Mouse (Mus musculus): ENCODE measurements around the gene Rhob.

Gene Rhob

DNA sequence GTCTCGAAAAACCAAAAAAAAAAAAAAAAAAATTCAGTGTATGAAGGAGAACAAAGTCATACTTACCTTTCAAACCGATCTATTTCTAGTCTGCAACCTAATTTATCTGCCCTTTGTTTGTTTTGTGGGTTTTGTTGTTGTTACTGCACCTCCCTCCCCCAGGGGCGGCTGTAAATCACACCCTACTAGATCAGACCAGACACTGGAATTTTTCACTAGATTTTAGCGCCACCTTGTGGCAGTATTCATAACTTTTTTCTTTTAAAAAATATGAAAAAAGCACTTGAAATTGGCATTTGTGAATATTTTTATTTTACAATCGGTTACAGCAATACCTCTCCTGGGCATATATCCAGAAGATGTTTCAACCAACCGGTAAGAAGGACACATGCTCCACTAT lies 2.7 kb upstream of the Rhob start:
- DNase-seq = peak; percentile 40 to 58

GRCm38 (mm10) chr12:8501571-8502305 lies 1.9 kb upstream of the Rhob start:
- no peak for DNase-seq

- peak in 1 of 2 experiments; percentile 31 for DNase-seq
Measured at GRCm38 (mm10) chr12:8500597-8501570, 1.1 kb upstream of the Rhob start.

DNA sequence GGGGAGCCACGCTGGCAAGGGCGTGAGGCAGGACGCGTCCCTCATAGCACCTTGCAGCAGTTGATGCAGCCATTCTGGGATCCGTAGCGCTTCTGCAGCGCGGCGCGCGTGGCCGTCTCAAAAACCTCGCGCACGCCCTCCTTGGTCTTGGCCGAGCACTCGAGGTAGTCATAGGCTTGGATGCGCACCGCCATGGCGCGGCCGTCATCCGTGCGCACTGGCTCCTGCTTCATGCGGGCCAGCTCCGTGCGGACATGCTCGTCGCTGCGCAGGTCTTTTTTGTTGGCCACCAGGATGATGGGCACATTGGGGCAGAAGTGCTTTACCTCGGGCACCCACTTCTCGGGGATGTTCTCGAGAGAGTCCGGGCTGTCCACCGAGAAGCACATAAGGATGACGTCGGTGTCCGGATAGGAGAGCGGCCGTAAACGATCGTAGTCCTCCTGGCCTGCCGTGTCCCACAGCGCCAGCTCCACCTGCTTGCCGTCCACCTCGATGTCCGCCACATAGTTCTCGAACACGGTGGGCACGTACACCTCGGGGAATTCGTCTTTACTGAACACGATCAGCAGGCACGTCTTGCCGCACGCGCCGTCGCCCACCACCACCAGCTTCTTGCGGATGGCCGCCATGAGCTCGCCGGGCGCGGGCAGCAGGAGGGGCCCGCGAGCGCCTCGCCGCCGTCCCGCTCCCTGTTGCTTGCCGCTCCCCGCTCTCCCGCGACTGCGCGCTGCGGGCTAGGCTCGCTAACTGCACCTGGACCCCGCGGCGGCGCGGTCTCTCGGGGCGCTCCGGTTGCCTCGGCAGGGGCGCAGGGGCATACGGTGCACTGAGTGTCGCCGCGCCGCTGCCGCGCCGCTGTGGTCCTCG lies 573 bp downstream of the Rhob start:
- DNase-seq = peak; percentile 73 to 78

DNA sequence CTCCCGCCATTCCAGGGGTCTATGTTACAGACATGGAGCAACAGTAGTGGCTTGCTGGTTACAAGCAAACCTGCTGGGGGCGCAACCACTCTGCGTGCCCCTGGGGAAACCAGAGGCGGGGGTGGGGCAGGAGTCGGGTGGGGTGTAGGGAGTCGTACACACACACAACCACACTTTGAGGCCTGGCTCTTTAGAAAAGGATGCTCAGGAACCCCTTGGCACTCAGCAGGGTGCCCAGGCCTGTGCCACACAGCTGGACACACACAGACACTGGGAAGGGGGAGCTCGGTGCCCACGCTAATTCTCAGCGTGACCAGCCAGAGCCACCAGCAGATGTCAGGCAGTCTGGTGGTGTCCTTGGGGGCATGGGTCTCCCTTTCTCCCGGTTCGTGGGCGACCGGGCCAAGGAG lies 1.2 kb downstream of the Rhob start:
- DNase-seq = peak; percentile 58 to 65

DNA sequence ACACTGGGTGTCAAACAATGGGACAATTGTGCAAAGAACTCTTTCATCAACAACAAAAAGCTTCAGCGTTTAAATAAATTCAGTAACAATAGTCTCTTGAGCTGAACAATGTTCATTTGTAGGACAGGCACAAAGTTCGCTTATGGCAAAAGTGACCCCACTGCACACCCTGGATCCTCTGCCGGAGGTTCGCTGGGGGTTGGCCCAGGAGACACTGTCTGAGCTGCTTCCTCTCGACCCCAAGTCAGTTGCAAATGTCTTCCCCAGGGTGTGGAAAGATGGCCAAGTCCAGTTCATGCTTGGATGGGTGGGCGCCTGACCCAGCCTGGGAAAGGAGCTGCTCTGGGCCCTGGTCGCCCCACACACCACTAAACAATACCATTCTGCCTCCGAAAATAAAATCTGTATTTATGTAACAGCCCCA lies 1.6 kb downstream of the Rhob start:
- DNase-seq = peak; percentile 45 to 46

DNA sequence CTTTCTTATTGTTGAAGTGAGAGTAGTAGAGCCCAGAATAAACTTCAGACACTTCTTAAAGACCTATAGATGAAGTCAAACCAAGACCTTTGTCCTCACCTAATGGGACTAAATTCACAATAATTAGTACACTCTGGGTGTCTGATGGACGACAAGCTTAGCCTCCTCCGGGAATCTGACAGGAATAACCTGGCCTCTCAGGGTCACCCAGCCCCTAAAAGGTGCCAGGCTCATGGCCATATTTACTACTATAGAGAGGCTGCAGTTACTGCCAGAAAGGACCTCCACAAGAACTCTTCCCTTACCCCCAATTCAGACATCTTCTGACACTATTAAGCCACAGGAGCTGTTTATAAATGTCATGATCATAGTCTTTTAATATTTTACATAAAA lies 2.5 kb downstream of the Rhob start:
- no peak for DNase-seq

DNA sequence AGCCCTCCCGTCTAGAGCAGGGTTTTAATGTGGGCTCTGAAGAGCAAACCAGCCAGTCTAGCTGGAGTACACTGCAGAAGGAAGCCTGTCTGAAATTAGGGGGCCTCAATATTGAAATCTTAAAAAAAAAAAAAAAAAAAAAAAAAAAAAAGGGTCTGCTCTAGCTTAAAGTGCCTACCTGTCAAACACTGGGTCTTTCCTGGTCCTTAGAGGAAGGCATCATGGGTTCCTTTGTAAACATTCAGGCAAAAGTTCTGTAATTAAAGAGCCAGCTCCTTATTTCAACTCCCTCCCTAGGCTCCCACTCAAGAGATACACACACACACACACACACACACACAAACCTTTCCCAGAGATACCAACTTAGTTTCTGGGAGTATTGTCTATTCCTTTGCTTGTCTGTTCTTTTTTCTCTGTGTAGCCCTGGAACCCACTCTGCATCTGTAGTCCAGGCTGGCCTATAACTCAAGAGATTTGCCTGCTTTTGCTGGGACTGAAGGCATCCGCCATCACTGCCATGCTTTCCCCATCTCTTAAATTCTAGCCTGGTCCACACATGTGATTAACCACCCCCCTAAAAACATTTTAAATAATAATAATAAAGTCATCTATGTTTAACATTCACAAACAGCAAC lies 3.0 kb downstream of the Rhob start:
- no peak for DNase-seq

DNA sequence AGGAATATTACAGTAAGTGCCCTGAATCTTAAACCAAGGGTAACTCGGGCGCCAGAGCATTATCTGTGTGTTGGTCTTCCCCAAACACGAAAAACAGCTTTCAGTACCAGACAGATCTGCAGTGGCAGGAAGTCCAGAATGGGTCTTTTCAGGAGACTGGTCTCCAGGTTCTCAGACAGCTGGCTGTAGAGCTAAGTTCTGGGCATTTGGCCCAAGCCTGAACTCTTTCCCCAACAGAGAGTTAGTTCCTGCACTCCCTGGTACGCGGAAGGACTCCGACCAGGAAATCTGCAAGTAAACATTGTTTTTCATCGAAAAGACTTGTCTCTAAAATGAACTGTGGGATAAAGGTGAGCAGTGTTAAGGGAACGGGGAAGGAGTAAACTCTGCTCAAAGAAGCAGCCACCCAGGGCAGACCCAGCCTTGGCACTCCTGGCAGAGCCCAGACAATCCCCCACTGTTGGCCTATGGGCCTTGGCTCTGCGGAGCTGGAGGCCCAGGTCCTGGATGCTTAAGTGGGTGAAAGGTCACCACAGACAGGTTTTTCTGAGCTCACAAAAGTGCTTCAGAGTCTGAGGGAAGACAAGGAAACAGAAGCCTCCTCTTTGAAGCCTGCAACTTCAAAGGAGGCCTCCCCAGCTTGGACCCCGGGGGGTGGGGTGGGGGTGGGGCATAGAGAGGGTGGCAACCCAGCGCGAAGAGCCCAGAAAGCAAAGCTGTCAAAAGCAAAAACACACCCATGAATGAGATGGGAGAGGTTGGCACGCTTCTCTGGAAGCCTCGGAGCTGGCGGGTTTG lies 3.7 kb downstream of the Rhob start:
- peak; percentile 59 to 67 for DNase-seq

DNA sequence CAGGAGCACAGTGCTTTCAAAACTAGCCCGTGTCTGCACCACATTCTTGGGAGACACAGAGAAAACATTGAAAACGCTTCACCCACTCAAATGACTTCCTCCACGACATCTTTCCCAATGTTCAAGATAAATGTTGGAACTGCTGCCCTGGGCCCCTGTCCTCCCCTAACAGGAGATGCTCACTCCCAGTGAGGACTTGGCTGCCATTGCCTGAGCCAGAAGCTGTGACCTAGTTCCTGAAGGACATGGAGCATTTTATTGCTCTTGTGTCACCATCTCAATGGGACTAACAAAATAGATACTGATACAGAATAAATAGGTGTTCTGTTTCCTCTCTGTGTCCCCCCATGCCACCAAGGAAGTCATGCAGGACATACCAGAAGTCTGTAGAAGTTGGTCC lies 5.1 kb downstream of the Rhob start:
- no peak for DNase-seq

DNA sequence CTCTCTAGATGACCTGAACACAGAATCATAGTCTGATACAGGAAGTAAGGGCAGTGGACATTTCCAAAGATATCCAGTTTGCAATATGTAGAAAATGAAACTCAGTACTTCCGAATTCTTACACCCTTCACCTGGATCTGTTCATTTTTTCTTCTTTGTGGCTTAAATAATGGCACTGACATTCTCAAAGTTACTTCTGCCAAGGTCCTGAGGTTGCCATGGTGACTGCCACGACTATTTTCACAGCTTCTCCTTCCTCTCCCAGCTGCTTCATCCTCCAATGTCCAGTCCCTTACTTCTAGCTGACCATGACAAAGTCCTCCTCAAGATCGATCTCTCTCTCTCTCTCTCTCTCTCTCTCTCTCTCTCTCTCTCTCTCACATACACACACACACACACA lies 6.4 kb downstream of the Rhob start:
- DNase-seq = no peak

DNA sequence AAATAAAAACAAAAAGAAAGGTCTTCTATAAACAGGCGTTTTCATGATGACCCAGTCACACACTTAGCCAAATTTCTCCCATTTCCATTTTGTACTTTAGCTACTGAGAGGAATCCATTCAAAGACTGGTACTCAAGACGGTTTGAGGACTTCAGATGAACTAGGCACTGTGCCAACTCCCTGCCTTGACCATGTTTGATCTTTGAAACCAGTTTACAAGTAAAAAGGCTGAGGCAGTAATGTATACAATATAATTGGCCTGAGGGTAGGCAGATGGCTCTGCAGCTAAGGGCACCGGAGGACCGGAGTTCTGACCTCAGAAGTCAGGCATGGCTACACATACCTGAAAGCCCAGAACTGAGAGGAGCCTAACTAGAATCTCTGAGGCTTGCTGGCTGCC lies 10.7 kb downstream of the Rhob start:
- peak in 1 of 2 experiments; percentile 35 for DNase-seq

DNA sequence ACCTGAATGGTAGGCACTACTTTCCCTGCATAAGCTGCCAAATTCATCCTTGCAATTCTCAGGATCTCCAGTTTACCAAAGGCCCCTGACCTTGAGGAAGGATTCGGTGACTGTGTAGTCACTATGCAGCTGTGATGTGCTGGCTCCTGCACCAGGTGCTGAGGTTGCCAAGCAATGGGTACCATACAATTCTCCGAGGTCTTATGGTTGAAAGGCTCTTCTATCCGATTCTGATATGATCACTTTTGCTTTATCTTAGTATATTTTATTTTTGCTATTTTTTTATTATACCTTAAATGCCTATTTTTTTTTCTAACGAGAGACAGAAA lies 11.2 kb downstream of the Rhob start:
- no peak for DNase-seq

DNA sequence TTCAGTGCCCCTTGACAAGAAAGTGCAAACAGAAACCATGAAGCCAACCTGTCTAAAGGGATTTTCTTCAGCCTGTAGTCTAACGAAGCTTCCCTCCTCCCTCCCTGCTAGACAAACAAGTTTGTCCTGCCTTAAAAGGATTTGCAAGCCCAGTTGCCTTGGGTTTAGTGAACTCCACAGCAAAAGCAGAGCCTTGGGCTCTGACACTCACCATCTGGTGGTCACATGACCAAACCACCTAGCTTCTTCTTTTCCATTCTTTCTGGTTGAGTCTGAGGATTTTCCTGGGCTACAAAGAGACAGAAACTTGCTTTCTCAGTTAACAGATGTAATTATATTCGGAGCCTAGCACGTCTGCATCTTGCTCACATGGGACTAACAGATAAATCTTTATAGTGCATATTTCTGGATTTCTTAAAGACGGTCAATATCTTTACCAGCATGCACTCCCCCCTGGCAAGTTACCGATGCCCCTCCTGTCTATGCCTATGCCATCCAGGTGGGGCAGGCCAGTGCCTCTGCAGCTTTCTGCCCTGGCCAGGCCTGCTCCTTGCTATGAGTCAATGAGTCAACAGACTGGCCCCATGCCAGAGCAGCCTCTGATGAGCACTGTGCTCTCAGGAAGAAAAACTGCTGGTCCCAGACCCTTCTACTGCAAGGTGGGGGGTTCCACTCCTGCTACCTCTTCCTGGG lies 11.7 kb downstream of the Rhob start:
- peak; percentile 64 to 71 for DNase-seq

DNA sequence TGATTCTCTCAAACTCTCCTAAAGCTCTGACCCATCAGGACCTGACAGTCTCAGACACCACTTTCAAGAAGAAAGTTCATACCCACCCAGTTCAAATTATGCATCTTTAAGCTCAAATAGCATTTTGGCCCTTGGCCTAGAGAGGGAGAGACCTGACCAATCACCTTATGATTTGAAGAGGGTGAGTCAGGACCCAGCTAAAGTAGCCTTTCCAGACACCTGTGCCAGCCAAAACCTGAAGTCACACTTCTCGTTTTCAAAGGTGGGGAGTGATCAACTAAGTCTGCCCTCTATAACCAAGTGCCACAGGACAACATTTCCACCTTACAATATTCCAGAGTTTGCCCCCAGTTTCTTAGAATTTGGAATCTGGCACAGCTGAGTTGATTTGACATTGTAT lies 12.5 kb downstream of the Rhob start:
- DNase-seq = no peak

GRCm38 (mm10) chr12:8485247-8485646 lies 14.6 kb downstream of the Rhob start:
- DNase-seq = no peak

GRCm38 (mm10) chr12:8482169-8482568 lies 17.6 kb downstream of the Rhob start:
- DNase-seq = no peak

DNA sequence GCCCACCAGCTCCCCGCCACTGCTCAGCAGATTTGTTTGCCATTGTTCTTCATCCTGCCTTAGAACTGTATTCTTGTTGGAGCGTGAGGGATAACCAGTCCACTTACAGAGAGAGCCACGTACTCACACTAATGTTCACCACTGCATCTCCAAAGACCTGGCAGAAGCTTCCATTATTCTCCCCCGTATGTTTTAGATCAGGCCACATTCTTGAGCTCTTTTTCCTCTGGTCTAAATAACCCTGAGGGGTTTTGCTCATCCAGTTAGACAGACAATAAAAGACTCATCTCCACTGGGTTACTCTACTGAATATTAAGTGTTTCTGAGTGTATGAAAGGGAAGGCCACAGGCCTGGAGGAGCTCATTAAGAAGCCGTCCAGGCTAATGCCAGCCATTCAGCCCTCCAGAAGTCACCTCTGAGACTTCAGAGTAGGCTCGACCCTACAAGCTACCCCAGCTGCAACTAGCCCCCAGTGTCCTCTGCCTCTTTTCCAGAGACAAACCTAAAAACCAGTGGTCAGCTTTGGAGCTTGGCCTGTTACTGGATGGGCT lies 24.9 kb downstream of the Rhob start:
- DNase-seq = no peak

DNA sequence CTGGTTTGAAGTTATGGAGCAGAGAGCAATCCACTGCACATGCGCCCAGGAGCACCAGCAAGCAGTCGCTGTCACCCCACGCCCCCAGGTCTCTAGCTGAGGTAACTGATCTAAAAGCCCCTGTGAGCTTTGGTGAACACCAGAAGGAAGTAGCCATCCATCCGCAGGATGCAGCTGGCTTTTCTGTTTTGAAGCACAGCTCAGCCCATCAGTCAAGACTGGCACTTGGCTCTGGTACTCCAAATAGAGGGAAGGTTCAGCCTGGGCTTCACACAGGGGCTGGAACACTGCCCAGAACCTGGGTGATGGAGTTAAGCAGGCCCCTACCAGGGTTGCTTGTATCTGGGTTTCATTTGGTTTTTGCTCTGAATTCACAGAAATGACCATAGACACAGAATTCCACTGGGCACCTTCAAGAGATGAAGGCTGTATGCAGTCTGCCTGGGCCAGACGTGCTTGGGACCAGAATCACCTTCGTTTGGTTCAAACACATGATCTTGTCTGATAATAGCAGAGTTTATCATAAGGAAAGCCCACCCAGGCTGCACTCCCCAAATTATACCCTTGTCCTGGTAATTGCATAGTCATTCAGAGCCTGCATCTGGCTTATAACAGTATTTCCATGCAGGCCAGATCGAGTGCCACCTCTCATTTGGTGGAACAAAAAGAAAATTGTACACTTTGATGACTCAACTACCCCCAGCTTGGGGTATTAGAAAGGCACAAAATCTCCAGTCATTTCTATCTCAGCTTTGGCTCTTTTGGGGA lies 27.0 kb downstream of the Rhob start:
- DNase-seq = peak; percentile 71 to 83

GRCm38 (mm10) chr12:8472051-8472450 lies 27.8 kb downstream of the Rhob start:
- DNase-seq = no peak

Measured in lung, postnatal 4 days (tissue).